Mouse (Mus musculus): ENCODE data around the gene 6030468B19Rik. TPM values are rescaled to one million over a fixed set of nuclear protein-coding genes. Genes with fewer than 3 reads are reported as not detected.
"Not testable (repeated sequence)": the region's sequence is repeated elsewhere in the genome, so short reads cannot be mapped to it uniquely, and the experiment has no call there.

6030468B19Rik gene
- polyA plus RNA-seq, 1 experiment from 2014 or later = not detected

- Histone ChIP-seq H3K4me2 (replicated peaks) (peak within 1 kb of the TSS; percentile 85), H3K9ac (replicated peaks) (peak within 1 kb of the TSS; percentile 52), H3K27ac (replicated peaks) (peak within 1 kb of the TSS; percentile 64), H3K27me3 (no peaks in the 10 kb centered on the region), H3K36me3 (no peaks in the 10 kb centered on the region), H3K4me3 (peak within 1 kb of the TSS; percentile 48), H3K9me3 (no peaks in the 10 kb centered on the region), H3K4me1 (peaks cover 52% of the 10 kb centered on the region)
- peak; percentile 55 for ATAC-seq (replicated peaks)
- under 1% methylated on average over 34 of the region's 34 CpGs for WGBS
Measured at GRCm38 (mm10) chr11:117825333-117826101, 28.1 kb downstream of the 6030468B19Rik start, which contains the start of the genes Afmid and Tk1. Afmid (plus strand) TSS chr11:117825924. Tk1 (minus strand) TSS chr11:117826092.

- Histone ChIP-seq H3K9me3 (no peaks in the 10 kb centered on the region), H3K4me2 (replicated peaks) (peak overlapping the region; percentile 85), H3K36me3 (no peaks in the 10 kb centered on the region), H3K4me1 (peaks cover 52% of the 10 kb centered on the region), H3K27ac (replicated peaks) (peak overlapping the region; percentile 64), H3K4me3 (peak overlapping the region; percentile 48), H3K9ac (replicated peaks) (peak overlapping the region; percentile 52), H3K27me3 (no peaks in the 10 kb centered on the region)
- WGBS = 1% methylated on average over 5 of the region's 5 CpGs
- ATAC-seq (replicated peaks) = 0 out of 2 replicates have a peak, but pooled peaks have one; percentile 27
Measured at GRCm38 (mm10) chr11:117826164-117826563, 28.7 kb downstream of the 6030468B19Rik start.

- Histone ChIP-seq H3K4me2 (replicated peaks) (no peak overlapping the region; the same call in 1 of the 2 replicates), H3K36me3 (no peaks in the 10 kb centered on the region), H3K27me3 (no peaks in the 10 kb centered on the region), H3K4me1 (peaks cover 52% of the 10 kb centered on the region), H3K4me3 (no peak overlapping the region), H3K27ac (replicated peaks) (no peak overlapping the region), H3K9me3 (no peaks in the 10 kb centered on the region), H3K9ac (replicated peaks) (no peak overlapping the region)
- no peak for ATAC-seq (replicated peaks)
- WGBS = 58% methylated on average over 8 of the region's 8 CpGs
Measured at GRCm38 (mm10) chr11:117826916-117827315, 29.5 kb downstream of the 6030468B19Rik start.

GRCm38 (mm10) chr11:117827386-117827785 lies 29.9 kb downstream of the 6030468B19Rik start:
- H3K4me1 ChIP-seq = peaks cover 57% of the 10 kb centered on the region
- no peak overlapping the region for H3K27ac ChIP-seq (replicated peaks)
- no peaks in the 10 kb centered on the region for H3K27me3 ChIP-seq
- no peak overlapping the region for H3K4me2 ChIP-seq (replicated peaks)
- H3K36me3 ChIP-seq = no peaks in the 10 kb centered on the region
- H3K4me3 ChIP-seq = no peak overlapping the region
- no peak overlapping the region for H3K9ac ChIP-seq (replicated peaks)
- H3K9me3 ChIP-seq = no peaks in the 10 kb centered on the region
- no peak for ATAC-seq (replicated peaks)
- WGBS = 76% methylated on average over 3 of the region's 3 CpGs

GRCm38 (mm10) chr11:117828149-117828887 lies 30.9 kb downstream of the 6030468B19Rik start:
- ATAC-seq (replicated peaks) = no peak
- Histone ChIP-seq H3K9ac (replicated peaks) (no peak overlapping the region), H3K4me3 (no peak overlapping the region), H3K27ac (replicated peaks) (no peak overlapping the region), H3K27me3 (no peaks in the 10 kb centered on the region), H3K9me3 (no peaks in the 10 kb centered on the region), H3K4me2 (replicated peaks) (no peak overlapping the region), H3K4me1 (peaks cover 58% of the 10 kb centered on the region), H3K36me3 (no peaks in the 10 kb centered on the region)
- 72% methylated on average over 18 of the region's 18 CpGs for WGBS

GRCm38 (mm10) chr11:117828888-117829604 lies 31.6 kb downstream of the 6030468B19Rik start:
- H3K9ac ChIP-seq (replicated peaks) = no peak overlapping the region
- H3K4me2 ChIP-seq (replicated peaks) = no peak overlapping the region
- no peak for ATAC-seq (replicated peaks)
- H3K27ac ChIP-seq (replicated peaks) = no peak overlapping the region; the same call in 1 of the 2 replicates
- no peak overlapping the region for H3K4me3 ChIP-seq
- 60% methylated on average over 9 of the region's 9 CpGs for WGBS
- H3K4me1 ChIP-seq = peaks cover 55% of the 10 kb centered on the region
- H3K36me3 ChIP-seq = no peaks in the 10 kb centered on the region
- H3K9me3 ChIP-seq = no peaks in the 10 kb centered on the region
- no peaks in the 10 kb centered on the region for H3K27me3 ChIP-seq

- Histone ChIP-seq H3K4me3 (no peak overlapping the region), H3K4me1 (peaks cover 49% of the 10 kb centered on the region), H3K4me2 (replicated peaks) (no peak overlapping the region), H3K36me3 (no peaks in the 10 kb centered on the region), H3K27ac (replicated peaks) (no peak overlapping the region), H3K9me3 (no peaks in the 10 kb centered on the region), H3K27me3 (no peaks in the 10 kb centered on the region), H3K9ac (replicated peaks) (no peak overlapping the region)
- 80% methylated on average over 2 of the region's 2 CpGs for WGBS
- no peak for ATAC-seq (replicated peaks)
Measured at GRCm38 (mm10) chr11:117829671-117830215, 32.3 kb downstream of the 6030468B19Rik start.

GRCm38 (mm10) chr11:117830401-117830800 lies 32.9 kb downstream of the 6030468B19Rik start:
- Histone ChIP-seq H3K9ac (replicated peaks) (no peak overlapping the region), H3K4me1 (peaks cover 42% of the 10 kb centered on the region), H3K4me2 (replicated peaks) (no peak overlapping the region), H3K4me3 (no peak overlapping the region), H3K27ac (replicated peaks) (no peak overlapping the region), H3K36me3 (no peaks in the 10 kb centered on the region), H3K9me3 (no peaks in the 10 kb centered on the region), H3K27me3 (no peaks in the 10 kb centered on the region)
- ATAC-seq (replicated peaks) = no peak
- WGBS = 55% methylated on average over 9 of the region's 9 CpGs

- no peaks in the 10 kb centered on the region for H3K9me3 ChIP-seq
Measured at GRCm38 (mm10) chr11:117832086-117832969, 34.9 kb downstream of the 6030468B19Rik start.

GRCm38 (mm10) chr11:117833509-117833908 lies 36.0 kb downstream of the 6030468B19Rik start:
- 77% methylated on average over 6 of the region's 6 CpGs for WGBS
- not testable (repeated sequence) for H3K27me3 ChIP-seq; H3K36me3 ChIP-seq; H3K9me3 ChIP-seq; H3K4me3 ChIP-seq; H3K27ac ChIP-seq (replicated peaks); H3K4me2 ChIP-seq (replicated peaks); ATAC-seq (replicated peaks); H3K9ac ChIP-seq (replicated peaks)
- H3K4me1 ChIP-seq = peaks cover 14% of the 10 kb centered on the region

More at GRCm38 (mm10) chr11:117832086-117832969, 34.9 kb downstream of the 6030468B19Rik start:
- Histone ChIP-seq H3K27ac (replicated peaks) (peak overlapping the region; percentile 42; the same call in 1 of the 2 replicates), H3K4me2 (replicated peaks) (peak overlapping the region; percentile 50), H3K4me1 (peaks cover 23% of the 10 kb centered on the region), H3K4me3 (peak overlapping the region; percentile 39), H3K27me3 (no peaks in the 10 kb centered on the region), H3K9ac (replicated peaks) (peak overlapping the region; percentile 31; the same call in 1 of the 2 replicates), H3K36me3 (no peaks in the 10 kb centered on the region)
- ATAC-seq (replicated peaks) = peak; percentile 71
- 17% methylated on average over 28 of the region's 28 CpGs for WGBS

GRCm38 (mm10) chr11:117834086-117834485 lies 36.6 kb downstream of the 6030468B19Rik start:
- no peak overlapping the region for H3K4me3 ChIP-seq
- no peaks in the 10 kb centered on the region for H3K9me3 ChIP-seq
- H3K9ac ChIP-seq (replicated peaks) = no peak overlapping the region
- H3K4me2 ChIP-seq (replicated peaks) = no peak overlapping the region
- peaks cover 8% of the 10 kb centered on the region for H3K4me1 ChIP-seq
- H3K27ac ChIP-seq (replicated peaks) = no peak overlapping the region
- ATAC-seq (replicated peaks) = no peak
- H3K27me3 ChIP-seq = no peaks in the 10 kb centered on the region
- WGBS = 91% methylated on average over 8 of the region's 8 CpGs
- no peaks in the 10 kb centered on the region for H3K36me3 ChIP-seq
